Mouse (Mus musculus) frontal cortex, postnatal 10 days (tissue): ENCODE measurements at regions not wholly inside any gene's neighbourhood (a gene's known extent, or its start where the extent isn't known, plus 50 kb on each side); places are given as distances from the start of the nearest gene placed in this dataset.

Experiments used
- DNase-seq, 2 experiments: peaks; one replicate each; pipeline ENCODE4 v3.0.0; 2022; ENCODE audit warnings: low spot score in 2 of 2, mixed read lengths in 1 of 2

DNA sequence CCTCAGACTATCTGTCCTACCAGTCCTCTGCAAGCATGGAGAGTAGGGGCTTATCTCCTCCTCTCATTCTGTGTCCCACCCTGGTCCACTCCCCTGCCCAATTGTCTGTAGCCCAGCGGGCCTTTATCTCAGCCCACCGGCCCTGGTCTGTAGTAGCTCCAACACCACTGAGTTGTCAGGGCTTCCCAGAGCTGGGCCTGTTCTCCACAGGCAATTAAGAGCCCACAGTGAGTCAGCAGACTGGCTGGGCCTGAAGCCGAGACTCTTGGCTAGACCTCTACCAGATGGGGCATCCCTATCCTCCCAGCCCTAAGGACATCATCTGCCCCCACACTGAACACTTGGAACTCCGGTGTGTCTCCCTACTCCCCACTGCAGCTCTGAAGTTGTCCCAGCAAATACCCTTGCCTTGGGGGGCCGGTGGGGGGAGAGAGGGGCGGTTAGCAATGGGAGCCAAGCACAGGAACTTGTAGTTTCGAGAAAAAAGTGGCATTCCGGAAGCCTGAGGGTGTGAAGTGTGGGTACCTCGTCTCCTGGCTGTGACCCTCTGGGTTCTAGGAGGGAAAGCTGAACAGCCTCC lies 64.7 kb upstream of the Dlg1 start:
- no peak for DNase-seq

GRCm38 (mm10) chr16:31598989-31599421 lies 64.2 kb upstream of the Dlg1 start:
- DNase-seq: no peak

- DNase-seq: no peak
Measured at GRCm38 (mm10) chr16:31601278-31601677, 62.0 kb upstream of the Dlg1 start.

DNA sequence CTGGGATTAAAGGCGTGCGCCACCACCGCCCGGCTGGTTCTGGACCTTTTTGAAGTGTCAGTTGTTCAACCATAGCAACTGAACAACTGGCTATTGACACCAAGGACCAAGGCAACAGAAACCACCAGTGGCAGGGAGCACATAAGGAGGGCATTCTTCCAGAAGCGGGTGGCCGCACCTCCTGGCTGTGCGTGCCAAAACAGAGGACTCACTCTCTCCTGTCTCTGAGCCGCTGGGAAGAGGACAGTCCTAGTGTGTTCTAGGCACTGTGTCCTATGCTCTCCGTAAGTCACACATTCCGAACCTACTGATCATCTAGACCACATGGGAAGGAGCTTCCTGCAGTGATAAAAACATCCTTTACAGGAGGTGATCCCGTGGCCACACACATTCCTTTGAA lies 60.1 kb upstream of the Dlg1 start:
- no peak for DNase-seq

GRCm38 (mm10) chr16:31606389-31607177 lies 56.7 kb upstream of the Dlg1 start:
- no peak for DNase-seq

DNA sequence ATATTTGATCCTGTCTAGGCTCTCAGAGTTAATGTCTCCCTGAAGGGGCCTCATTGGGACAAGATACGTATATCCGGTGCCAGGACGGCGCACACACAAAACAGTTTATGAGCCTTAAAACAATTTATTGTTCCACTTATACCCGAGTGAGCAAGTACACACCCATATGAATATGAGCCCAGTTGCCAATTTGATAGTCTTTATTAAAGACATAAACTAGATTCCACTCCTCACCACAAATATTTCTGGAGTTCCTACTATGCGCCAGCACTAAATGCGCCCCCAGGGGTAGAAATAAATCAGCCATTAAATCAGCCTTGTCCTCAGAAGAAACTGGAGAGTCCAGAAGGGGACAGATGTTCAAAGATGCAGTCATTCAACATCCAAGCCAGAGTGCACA lies 54.3 kb upstream of the Dlg1 start:
- no peak for DNase-seq

- DNase-seq: no peak
Measured at GRCm38 (mm10) chr16:31609394-31610172, 53.7 kb upstream of the Dlg1 start.
